Mouse (Mus musculus): ENCODE measurements around the gene Cdon. TPM values are rescaled to one million over a fixed set of nuclear protein-coding genes. Genes with fewer than 3 reads are reported as not detected.

Gene Cdon
- total and polyA plus RNA-seq, 3 experiments: 0.01 to 0.93 TPM; not detected in 1

GRCm38 (mm10) chr9:35545704-35546103 lies 124.8 kb downstream of the Cdon start:
- Histone ChIP-seq H3K9me3 (replicated peaks) (no peaks in the 10 kb centered on the region), H3K4me3 (ENCODE audit: low read depth, low read length) (no peak overlapping the region), H3K36me3 (replicated peaks) (no peaks in the 10 kb centered on the region), H3K4me1 (ENCODE audit: insufficient read depth, low read depth, low read length) (no peaks in the 10 kb centered on the region), H3K27me3 (ENCODE audit: insufficient read depth, low read length) (peaks cover 21% of the 10 kb centered on the region; the same call in 1 of the 2 replicates)
- ATAC-seq (ENCODE audit: extremely low read depth, insufficient number of reproducible peaks, low FRiP score, poor library complexity, severe bottlenecking): no peak
- TF ChIP-seq POLR2AphosphoS5 (IDR thresholded peaks at IDR 0.05; ENCODE audit: insufficient replicate concordance, low read depth, low read length) (no peak), CTCF (IDR thresholded peaks at IDR 0.05; ENCODE audit: low read depth, low read length) (no peak), TAL1 (conservative IDR thresholded peaks at IDR 0.05; ENCODE audit: low read depth, low read length) (no peak), GATA1 (IDR thresholded peaks at IDR 0.05; ENCODE audit: borderline replicate concordance, low read length) (no peak), GATA2 (IDR thresholded peaks at IDR 0.05; ENCODE audit: borderline replicate concordance, low read depth, low read length) (no peak)
- DNase-seq (ENCODE audit: low spot score): no peak

DNA sequence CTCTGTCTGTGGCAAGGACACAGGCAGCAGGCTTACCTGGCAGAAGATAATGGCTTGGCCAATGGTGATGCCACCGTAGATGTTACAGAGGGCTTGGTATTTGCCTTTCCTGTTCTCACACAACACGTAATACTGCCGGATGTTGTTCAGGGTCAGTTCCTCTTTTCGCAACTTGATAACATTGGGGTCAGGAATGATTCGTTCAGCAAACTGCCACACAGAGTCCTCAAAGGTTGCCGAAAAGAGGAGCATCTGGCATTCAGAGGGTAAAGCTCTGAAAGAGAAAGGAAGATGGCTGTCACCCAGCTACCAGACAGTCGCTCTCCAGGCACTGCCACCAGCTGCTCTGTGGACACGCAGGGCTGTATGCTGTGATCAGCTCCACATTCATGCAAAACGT lies 125.8 kb downstream of the Cdon start:
- no peak overlapping the region for H3K4me3 ChIP-seq (ENCODE audit: low read depth, low read length)
- TF ChIP-seq GATA1 (IDR thresholded peaks at IDR 0.05; ENCODE audit: borderline replicate concordance, low read length): no peak
- no peak for TF ChIP-seq POLR2AphosphoS5 (IDR thresholded peaks at IDR 0.05; ENCODE audit: insufficient replicate concordance, low read depth, low read length)
- no peak for TF ChIP-seq GATA2 (IDR thresholded peaks at IDR 0.05; ENCODE audit: borderline replicate concordance, low read depth, low read length)
- TF ChIP-seq CTCF (IDR thresholded peaks at IDR 0.05; ENCODE audit: low read depth, low read length): no peak
- H3K27me3 ChIP-seq (ENCODE audit: insufficient read depth, low read length): peaks cover 22% of the 10 kb centered on the region; the same call in 1 of the 2 replicates
- no peaks in the 10 kb centered on the region for H3K9me3 ChIP-seq (replicated peaks)
- no peaks in the 10 kb centered on the region for H3K36me3 ChIP-seq (replicated peaks)
- ATAC-seq (ENCODE audit: extremely low read depth, insufficient number of reproducible peaks, low FRiP score, poor library complexity, severe bottlenecking): no peak
- no peak for DNase-seq (ENCODE audit: low spot score)
- no peaks in the 10 kb centered on the region for H3K4me1 ChIP-seq (ENCODE audit: insufficient read depth, low read depth, low read length)

DNA sequence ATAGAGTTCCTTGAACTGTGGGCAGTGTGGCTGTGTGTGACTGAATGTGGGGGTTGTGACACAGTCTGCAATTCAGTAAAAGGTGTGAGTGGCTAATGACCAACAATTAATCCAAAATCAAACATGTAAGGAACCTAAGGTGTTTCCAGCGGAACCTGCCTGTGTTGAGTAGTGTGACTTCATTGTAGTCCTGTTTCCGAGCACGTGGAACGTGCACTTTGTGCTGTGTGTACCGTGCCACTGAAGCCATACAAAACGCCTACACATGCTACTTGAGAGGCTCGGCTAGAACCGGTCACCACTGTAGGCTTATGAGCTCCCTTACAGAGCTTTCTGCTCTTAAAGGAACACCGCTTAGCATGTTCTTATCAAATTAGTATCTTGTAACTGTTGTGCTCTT lies 127.5 kb downstream of the Cdon start:
- Histone ChIP-seq H3K27me3 (ENCODE audit: insufficient read depth, low read length) (peaks cover 23% of the 10 kb centered on the region), H3K4me1 (ENCODE audit: insufficient read depth, low read depth, low read length) (no peaks in the 10 kb centered on the region), H3K4me3 (ENCODE audit: low read depth, low read length) (no peak overlapping the region), H3K36me3 (replicated peaks) (no peaks in the 10 kb centered on the region), H3K9me3 (replicated peaks) (no peaks in the 10 kb centered on the region)
- ATAC-seq (ENCODE audit: extremely low read depth, insufficient number of reproducible peaks, low FRiP score, poor library complexity, severe bottlenecking): no peak
- DNase-seq (ENCODE audit: low spot score): no peak
- TF ChIP-seq CTCF (IDR thresholded peaks at IDR 0.05; ENCODE audit: low read depth, low read length) (no peak), POLR2AphosphoS5 (IDR thresholded peaks at IDR 0.05; ENCODE audit: insufficient replicate concordance, low read depth, low read length) (no peak), GATA2 (IDR thresholded peaks at IDR 0.05; ENCODE audit: borderline replicate concordance, low read depth, low read length) (no peak), GATA1 (IDR thresholded peaks at IDR 0.05; ENCODE audit: borderline replicate concordance, low read length) (no peak), TAL1 (conservative IDR thresholded peaks at IDR 0.05; ENCODE audit: low read depth, low read length) (no peak)

GRCm38 (mm10) chr9:35556494-35557102 lies 135.7 kb downstream of the Cdon start:
- Histone ChIP-seq H3K27me3 (ENCODE audit: insufficient read depth, low read length) (peaks cover 34% of the 10 kb centered on the region), H3K9me3 (replicated peaks) (no peaks in the 10 kb centered on the region), H3K4me1 (ENCODE audit: insufficient read depth, low read depth, low read length) (peaks cover 20% of the 10 kb centered on the region), H3K4me3 (ENCODE audit: low read depth, low read length) (no peak overlapping the region), H3K36me3 (replicated peaks) (peaks cover 8% of the 10 kb centered on the region)
- TF ChIP-seq GATA1 (IDR thresholded peaks at IDR 0.05; ENCODE audit: borderline replicate concordance, low read length): no peak
- TF ChIP-seq TAL1 (conservative IDR thresholded peaks at IDR 0.05; ENCODE audit: low read depth, low read length): no peak
- no peak for TF ChIP-seq CTCF (IDR thresholded peaks at IDR 0.05; ENCODE audit: low read depth, low read length)
- no peak for TF ChIP-seq POLR2AphosphoS5 (IDR thresholded peaks at IDR 0.05; ENCODE audit: insufficient replicate concordance, low read depth, low read length)
- TF ChIP-seq GATA2 (IDR thresholded peaks at IDR 0.05; ENCODE audit: borderline replicate concordance, low read depth, low read length): no peak
- no peak for ATAC-seq (ENCODE audit: extremely low read depth, insufficient number of reproducible peaks, low FRiP score, poor library complexity, severe bottlenecking)
- no peak for DNase-seq (ENCODE audit: low spot score)

Other genes starting within 250 kb of the Cdon start
- 32.7 and 39.1 TPM in 2 replicates for gene Dcps, start 245.1 kb upstream of the Cdon start, total RNA-seq (2014; fragmentation: Nextera tagmentation)
- 53.4 and 68.1 TPM in 2 replicates for gene Dcps, start 245.1 kb upstream of the Cdon start, total RNA-seq (2017)
- 84.2 and 91.5 TPM in 2 replicates for gene Dcps, start 245.1 kb upstream of the Cdon start, polyA plus RNA-seq (2012)
- gene Srpr, start 221.0 kb upstream of the Cdon start, total RNA-seq (2014; fragmentation: Nextera tagmentation): 58.0 and 62.1 TPM in 2 replicates
- 33.6 and 42.1 TPM in 2 replicates for gene Srpr, start 221.0 kb upstream of the Cdon start, total RNA-seq (2017)
- 6.2 and 7.0 TPM in 2 replicates for gene Srpr, start 221.0 kb upstream of the Cdon start, polyA plus RNA-seq (2012)
- gene Tirap, start 220.8 kb upstream of the Cdon start, total RNA-seq (2014; fragmentation: Nextera tagmentation): 6.8 and 11.7 TPM in 2 replicates
- gene Tirap, start 220.8 kb upstream of the Cdon start, total RNA-seq (2017): 7.7 and 8.1 TPM in 2 replicates
- gene Tirap, start 220.8 kb upstream of the Cdon start, polyA plus RNA-seq (2012): 5.0 and 5.3 TPM in 2 replicates
- gene Foxred1, start 210.1 kb upstream of the Cdon start, total RNA-seq (2014; fragmentation: Nextera tagmentation): 11.9 and 13.5 TPM in 2 replicates
- gene Foxred1, start 210.1 kb upstream of the Cdon start, total RNA-seq (2017): 31.1 and 39.2 TPM in 2 replicates
- 8.4 and 11.4 TPM in 2 replicates for gene Foxred1, start 210.1 kb upstream of the Cdon start, polyA plus RNA-seq (2012)
- gene Fam118b, start 153.3 kb upstream of the Cdon start, total RNA-seq (2014; fragmentation: Nextera tagmentation): 44.0 and 51.0 TPM in 2 replicates
- 36.8 and 38.7 TPM in 2 replicates for gene Fam118b, start 153.3 kb upstream of the Cdon start, total RNA-seq (2017)
- 5.7 and 9.5 TPM in 2 replicates for gene Fam118b, start 153.3 kb upstream of the Cdon start, polyA plus RNA-seq (2012)
- 17.7 and 24.0 TPM in 2 replicates for gene Rpusd4, start 153.3 kb upstream of the Cdon start, total RNA-seq (2014; fragmentation: Nextera tagmentation)
- gene Rpusd4, start 153.3 kb upstream of the Cdon start, total RNA-seq (2017): 23.9 and 24.9 TPM in 2 replicates
- 2.1 and 3.1 TPM in 2 replicates for gene Rpusd4, start 153.3 kb upstream of the Cdon start, polyA plus RNA-seq (2012)
- gene Gm1113, start 97.1 kb downstream of the Cdon start, total RNA-seq (2014; fragmentation: Nextera tagmentation): not detected in 2 replicates
- gene Gm1113, start 97.1 kb downstream of the Cdon start, total RNA-seq (2017): not detected in 2 replicates
- not detected in 2 replicates for gene Gm1113, start 97.1 kb downstream of the Cdon start, polyA plus RNA-seq (2012)
- not detected in 2 replicates for gene Ddx25, start 137.4 kb downstream of the Cdon start, total RNA-seq (2014; fragmentation: Nextera tagmentation)
- 0.27 and 0.35 TPM in 2 replicates for gene Ddx25, start 137.4 kb downstream of the Cdon start, total RNA-seq (2017)
- gene Ddx25, start 137.4 kb downstream of the Cdon start, polyA plus RNA-seq (2012): 0.01 TPM in 1 of 2 replicates, not detected in the other
- gene Pus3, start 137.5 kb downstream of the Cdon start, total RNA-seq (2014; fragmentation: Nextera tagmentation): 57.3 and 59.2 TPM in 2 replicates
- 45.4 and 52.1 TPM in 2 replicates for gene Pus3, start 137.5 kb downstream of the Cdon start, total RNA-seq (2017)
- 0.95 and 1.6 TPM in 2 replicates for gene Pus3, start 137.5 kb downstream of the Cdon start, polyA plus RNA-seq (2012)
- 0.75 and 1.4 TPM in 2 replicates for gene Pate2, start 149.2 kb downstream of the Cdon start, total RNA-seq (2014; fragmentation: Nextera tagmentation)
- 0.44 and 0.46 TPM in 2 replicates for gene Pate2, start 149.2 kb downstream of the Cdon start, total RNA-seq (2017)
- gene Pate2, start 149.2 kb downstream of the Cdon start, polyA plus RNA-seq (2012): 0.21 and 0.51 TPM in 2 replicates
- gene Hyls1, start 149.3 kb downstream of the Cdon start, total RNA-seq (2014; fragmentation: Nextera tagmentation): 17.2 and 27.7 TPM in 2 replicates
- 18.6 and 18.9 TPM in 2 replicates for gene Hyls1, start 149.3 kb downstream of the Cdon start, total RNA-seq (2017)
- 2.5 and 2.7 TPM in 2 replicates for gene Hyls1, start 149.3 kb downstream of the Cdon start, polyA plus RNA-seq (2012)
- not detected in 2 replicates for gene Pate4, start 190.8 kb downstream of the Cdon start, total RNA-seq (2014; fragmentation: Nextera tagmentation)
- not detected in 2 replicates for gene Pate4, start 190.8 kb downstream of the Cdon start, total RNA-seq (2017)
- not detected in 2 replicates for gene Pate4, start 190.8 kb downstream of the Cdon start, polyA plus RNA-seq (2012)
- not detected in 2 replicates for gene Pate3, start 227.1 kb downstream of the Cdon start, total RNA-seq (2014; fragmentation: Nextera tagmentation)
- gene Pate3, start 227.1 kb downstream of the Cdon start, total RNA-seq (2017): 0.17 TPM in 1 of 2 replicates, not detected in the other
- gene Pate3, start 227.1 kb downstream of the Cdon start, polyA plus RNA-seq (2012): not detected in 2 replicates

Measured in G1E (cell line).